Mouse (Mus musculus) liver, embryonic 14.5 days (tissue): ENCODE data around the gene 9830107B12Rik. TPM values are rescaled to one million over a fixed set of nuclear protein-coding genes. Genes with fewer than 3 reads are reported as not detected.

Experiments
- ATAC-seq: fragments of 200-750 bp; cut with Nextera tagmentation; 2 replicates; pipeline ENCODE4 v1.8.0; 2017; ENCODE audit warnings: moderate number of reproducible peaks, mild to moderate bottlenecking, moderate library complexity; ENCODE audit not compliant: insufficient read depth
- DNase-seq, 3 experiments: peaks; one replicate each; pipeline ENCODE4 v3.0.0-alpha.2; 2012 to 2013; ENCODE audit warnings: low read depth in 3 of 3, low spot score in 3 of 3
- H3K27ac ChIP-seq: fragments of 300-500 bp; sonication (generic); 2 replicates; pipeline ENCODE4 v1.5.1; 2014; ENCODE audit warnings: moderate library complexity, mild to moderate bottlenecking, control low read depth, inconsistent platforms
- H3K27me3 ChIP-seq: fragments of 300-500 bp; sonication (generic); 2 replicates; pipeline ENCODE4 v1.6.1; 2014; ENCODE audit warnings: mild to moderate bottlenecking, low read length, moderate library complexity; ENCODE audit not compliant: control insufficient read depth, insufficient read depth
- H3K36me3 ChIP-seq: fragments of 300-500 bp; sonication (generic); replicated peaks from 2 replicates; pipeline ENCODE4 v1.6.1; 2014; ENCODE audit warnings: low read depth; ENCODE audit not compliant: control insufficient read depth, insufficient read depth
- H3K4me1 ChIP-seq, 2 experiments: fragments of 200-500 bp in 1 of 2; fragments of 300-500 bp in 1 of 2; sonication (generic) in 1 of 2; replicated peaks; 2 replicates each; pipeline ENCODE4 v1.6.1; 2012 to 2014; ENCODE audit warnings: antibody characterized with exemption in 1 of 2, inconsistent platforms in 1 of 2, low read length in 1 of 2; ENCODE audit not compliant: control insufficient read depth in 2 of 2, insufficient read depth in 2 of 2
- H3K4me2 ChIP-seq: fragments of 300-500 bp; sonication (generic); 2 replicates; pipeline ENCODE4 v1.6.1; 2014; ENCODE audit warnings: low read depth, mild to moderate bottlenecking, control low read depth, moderate library complexity
- H3K4me3 ChIP-seq, 2 experiments: fragments of 200-500 bp in 1 of 2; fragments of 300-500 bp in 1 of 2; sonication (generic) in 1 of 2; 2 replicates each; pipeline ENCODE4 v1.5.1; 2012 to 2014; ENCODE audit warnings: low read depth in 2 of 2, low read length in 2 of 2, mild to moderate bottlenecking in 2 of 2, control low read depth in 1 of 2, inconsistent platforms in 1 of 2, moderate library complexity in 1 of 2; ENCODE audit not compliant: insufficient read depth in 1 of 2
- H3K9ac ChIP-seq: fragments of 300-500 bp; sonication (generic); replicated peaks from 2 replicates; pipeline ENCODE4 v1.6.1; 2014; ENCODE audit warnings: mild to moderate bottlenecking, control low read depth, moderate library complexity
- H3K9me3 ChIP-seq: fragments of 300-500 bp; sonication (generic); 2 replicates; pipeline ENCODE4 v1.6.1; 2016; ENCODE audit warnings: low read length, mixed read lengths; ENCODE audit not compliant: control insufficient read depth
- CTCF ChIP-seq: IDR thresholded peaks from 2 replicates; pipeline ENCODE4 v1.5.1; 2016; ENCODE audit warnings: antibody characterized with exemption, low read depth, control low read depth
- EP300 ChIP-seq: IDR thresholded peaks from 2 replicates; pipeline ENCODE4 v1.6.1; 2016; ENCODE audit warnings: antibody characterized with exemption, low read depth
- WGBS: fragments of 180-500 bp; shearing (Covaris S2); extraction: QIAGEN DNeasy Blood & Tissue Kit; methylation state at CpG from one replicate; pipeline ENCODE4 v1.1.7; 2014; ENCODE audit not compliant: insufficient replicate concordance; 5-methylcytosine and 5-hydroxymethylcytosine counted together
- polyA plus RNA-seq, 2 experiments: library from polyadenylated mRNA; depleted of rRNA in 1 of 2; stranded (reverse) in 1 of 2; unstranded in 1 of 2; fragments of >200 nt; fragmentation: Nextera tagmentation in 1 of 2; extraction: Ambion mirVana in 1 of 2; gene quantifications; 2 replicates each; pipeline versions ENCODE4 v1.2.1 to v1.2.3; 2012 to 2014

The 9830107B12Rik gene
- polyA plus RNA-seq, 2 experiments, result 0.19 to 0.33 TPM

- ATAC-seq (no peak), DNase-seq (no peak)
- H3K36me3 ChIP-seq, result no peaks in the 10 kb centered on the region
- no peaks in the 10 kb centered on the region; the same call in 1 of the 2 replicates for H3K9me3 ChIP-seq
- no peaks in the 10 kb centered on the region for H3K4me1 ChIP-seq
- no peak within 1 kb of the TSS for H3K9ac ChIP-seq
- peaks cover 3% of the 10 kb centered on the region; the same call in 1 of the 2 replicates for H3K27me3 ChIP-seq
- TF ChIP-seq CTCF (no peak), EP300 (no peak)
- no peak within 1 kb of the TSS for H3K4me2 ChIP-seq
- H3K27ac ChIP-seq, result no peak within 1 kb of the TSS
- H3K4me3 ChIP-seq, result no peak within 1 kb of the TSS
These were observed 57.0 kb downstream of the 9830107B12Rik start, which contains the start of gene 1700067P10Rik for GRCm38 (mm10) chr17:48089019-48089418. Gene 1700067P10Rik, plus strand, starts transcription at chr17:48089319.

GRCm38 (mm10) chr17:48080626-48081025 is 65.4 kb downstream of the 9830107B12Rik start:
- Histone ChIP-seq H3K9me3 (no peaks in the 10 kb centered on the region), H3K27me3 (no peaks in the 10 kb centered on the region), H3K36me3 (no peaks in the 10 kb centered on the region), H3K27ac (no peak overlapping the region), H3K4me3 (no peak overlapping the region), H3K4me2 (no peak overlapping the region), H3K9ac (no peak overlapping the region), H3K4me1 (no peaks in the 10 kb centered on the region)
- WGBS, result 35% methylated on average over 3 of the region's 3 CpGs
- no peak for ATAC-seq
- no peak for DNase-seq
- TF ChIP-seq EP300 (no peak), CTCF (no peak)

Other genes starting within 250 kb of the 9830107B12Rik start
- 9.4 and 10.1 TPM in 2 replicates for gene Foxp4, start 221.6 kb downstream of the 9830107B12Rik start, polyA plus RNA-seq (2012; rRNA removed)
- 3.5 and 4.7 TPM in 2 replicates for gene Foxp4, start 221.6 kb downstream of the 9830107B12Rik start, polyA plus RNA-seq (2014; fragmentation: Nextera tagmentation; extraction: Ambion mirVana)
- gene 1700122O11Rik, start 108.0 kb downstream of the 9830107B12Rik start, polyA plus RNA-seq (2012; rRNA removed), result not detected in 2 replicates
- not detected in 2 replicates for gene 1700122O11Rik, start 108.0 kb downstream of the 9830107B12Rik start, polyA plus RNA-seq (2014; fragmentation: Nextera tagmentation; extraction: Ambion mirVana)
- not detected in 2 replicates for gene 1700067P10Rik, start 56.9 kb downstream of the 9830107B12Rik start, polyA plus RNA-seq (2012; rRNA removed)
- gene 1700067P10Rik, start 56.9 kb downstream of the 9830107B12Rik start, polyA plus RNA-seq (2014; fragmentation: Nextera tagmentation; extraction: Ambion mirVana), result not detected in 2 replicates
- gene A530064D06Rik, start 21.0 kb upstream of the 9830107B12Rik start, polyA plus RNA-seq (2012; rRNA removed), result 0.20 and 0.25 TPM in 2 replicates
- gene A530064D06Rik, start 21.0 kb upstream of the 9830107B12Rik start, polyA plus RNA-seq (2014; fragmentation: Nextera tagmentation; extraction: Ambion mirVana), result 0.44 and 0.51 TPM in 2 replicates
- 0.32 TPM in 2 replicates for gene Trem1, start 86.5 kb upstream of the 9830107B12Rik start, polyA plus RNA-seq (2012; rRNA removed)
- 0.58 and 0.84 TPM in 2 replicates for gene Trem1, start 86.5 kb upstream of the 9830107B12Rik start, polyA plus RNA-seq (2014; fragmentation: Nextera tagmentation; extraction: Ambion mirVana)
- gene Trem3, start 101.5 kb upstream of the 9830107B12Rik start, polyA plus RNA-seq (2012; rRNA removed), result 1.2 and 1.6 TPM in 2 replicates
- 2.8 and 4.1 TPM in 2 replicates for gene Trem3, start 101.5 kb upstream of the 9830107B12Rik start, polyA plus RNA-seq (2014; fragmentation: Nextera tagmentation; extraction: Ambion mirVana)
- 4.3 and 4.6 TPM in 2 replicates for gene Treml4, start 118.0 kb upstream of the 9830107B12Rik start, polyA plus RNA-seq (2012; rRNA removed)
- 3.3 and 5.7 TPM in 2 replicates for gene Treml4, start 118.0 kb upstream of the 9830107B12Rik start, polyA plus RNA-seq (2014; fragmentation: Nextera tagmentation; extraction: Ambion mirVana)
- 10.6 and 10.7 TPM in 2 replicates for gene Treml2, start 153.2 kb upstream of the 9830107B12Rik start, polyA plus RNA-seq (2012; rRNA removed)
- 2.1 and 2.7 TPM in 2 replicates for gene Treml2, start 153.2 kb upstream of the 9830107B12Rik start, polyA plus RNA-seq (2014; fragmentation: Nextera tagmentation; extraction: Ambion mirVana)
- gene B430306N03Rik, start 169.9 kb upstream of the 9830107B12Rik start, polyA plus RNA-seq (2012; rRNA removed), result 1.8 and 2.4 TPM in 2 replicates
- gene B430306N03Rik, start 169.9 kb upstream of the 9830107B12Rik start, polyA plus RNA-seq (2014; fragmentation: Nextera tagmentation; extraction: Ambion mirVana), result 1.9 and 2.6 TPM in 2 replicates
- 3.5 and 6.4 TPM in 2 replicates for gene Trem2, start 200.1 kb upstream of the 9830107B12Rik start, polyA plus RNA-seq (2012; rRNA removed)
- 2.9 and 3.1 TPM in 2 replicates for gene Trem2, start 200.1 kb upstream of the 9830107B12Rik start, polyA plus RNA-seq (2014; fragmentation: Nextera tagmentation; extraction: Ambion mirVana)
- gene Treml1, start 213.6 kb upstream of the 9830107B12Rik start, polyA plus RNA-seq (2012; rRNA removed), result 16.2 and 16.4 TPM in 2 replicates
- gene Treml1, start 213.6 kb upstream of the 9830107B12Rik start, polyA plus RNA-seq (2014; fragmentation: Nextera tagmentation; extraction: Ambion mirVana), result 13.9 and 20.3 TPM in 2 replicates